Mouse (Mus musculus) C2C12 (cell line): ENCODE data around the gene Prdm10.

Experiments used
- CTCF ChIP-seq: IDR thresholded peaks from one replicate; pipeline ENCODE4 v1.5.1; 2011; ENCODE audit not compliant: control insufficient read depth, insufficient read depth, insufficient read length
- USF1 ChIP-seq: IDR thresholded peaks from one replicate; pipeline ENCODE4 v1.6.1; 2011; ENCODE audit warnings: low read depth, mild to moderate bottlenecking, control low read depth, moderate library complexity

DNA sequence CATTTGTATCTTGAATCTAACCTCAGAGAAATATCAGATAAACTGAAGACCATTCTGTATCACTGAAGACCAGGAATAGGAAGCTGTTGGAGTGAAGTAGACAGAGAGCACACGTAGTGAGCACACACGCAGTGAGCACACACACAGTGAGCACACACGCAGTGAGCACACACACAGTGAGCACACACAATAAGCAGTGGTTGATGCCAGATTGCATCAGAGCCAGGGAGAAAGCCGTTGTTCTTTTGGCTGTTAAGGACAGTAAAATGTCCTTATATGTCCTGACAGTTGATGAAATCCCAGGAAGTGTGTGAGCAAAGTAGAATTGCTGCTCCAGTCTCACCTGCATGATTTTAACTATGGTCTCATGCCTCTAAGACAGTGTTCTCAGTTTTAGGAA lies 30.3 kb downstream of the Prdm10 start:
- TF ChIP-seq CTCF (no peak), USF1 (no peak)
